Mouse (Mus musculus) G1E (cell line): Measurements from ENCODE around the gene Wdr17. TPM values are rescaled to one million over a fixed set of nuclear protein-coding genes. Genes with fewer than 3 reads are reported as not detected.

Experiments
- ATAC-seq: 2 replicates; pipeline ENCODE4 v1.8.0; 2016; ENCODE audit warnings: mild to moderate bottlenecking; ENCODE audit not compliant: insufficient number of reproducible peaks, poor library complexity, low FRiP score, severe bottlenecking; ENCODE audit errors: extremely low read depth
- DNase-seq: peaks from one replicate; pipeline ENCODE4 v3.0.0; 2012; ENCODE audit warnings: low spot score
- H3K27me3 ChIP-seq: 2 replicates; pipeline ENCODE4 v1.6.1; 2012; ENCODE audit warnings: mild to moderate bottlenecking, low read length, inconsistent platforms; ENCODE audit not compliant: insufficient read depth
- H3K36me3 ChIP-seq: replicated peaks from 2 replicates; pipeline ENCODE3; 2012; ENCODE audit warnings: mild to moderate bottlenecking, inconsistent platforms
- H3K4me1 ChIP-seq: 2 replicates; pipeline ENCODE4 v1.6.1; 2012; ENCODE audit warnings: low read depth, low read length, inconsistent platforms, mixed read lengths; ENCODE audit not compliant: insufficient read depth
- H3K4me3 ChIP-seq: 2 replicates; pipeline ENCODE4 v1.5.1; 2012; ENCODE audit warnings: low read depth, mild to moderate bottlenecking, inconsistent platforms, low read length, moderate library complexity, mixed read lengths
- H3K9me3 ChIP-seq: replicated peaks from 2 replicates; pipeline ENCODE4 v1.6.1; 2012; ENCODE audit warnings: inconsistent platforms
- CTCF ChIP-seq: IDR thresholded peaks from 2 replicates; pipeline ENCODE4 v1.5.1; 2012; ENCODE audit warnings: low read depth, low read length, inconsistent platforms, mixed read lengths
- GATA1 ChIP-seq: IDR thresholded peaks from 2 replicates; pipeline ENCODE4 v1.6.1; 2012; ENCODE audit warnings: borderline replicate concordance, low read length, inconsistent platforms, mixed read lengths
- GATA2 ChIP-seq: IDR thresholded peaks from 2 replicates; pipeline ENCODE4 v1.6.1; 2012; ENCODE audit warnings: low read depth, low read length, inconsistent platforms, borderline replicate concordance
- POLR2AphosphoS5 ChIP-seq: IDR thresholded peaks from 2 replicates; pipeline ENCODE4 v1.6.1; 2012; ENCODE audit warnings: low read depth, low read length, inconsistent platforms; ENCODE audit not compliant: insufficient replicate concordance
- TAL1 ChIP-seq: conservative IDR thresholded peaks from 2 replicates; pipeline ENCODE4 v1.6.1; 2012; ENCODE audit warnings: low read depth, low read length, inconsistent platforms, mixed read lengths
- polyA plus RNA-seq: library from polyadenylated mRNA; stranded (reverse); fragments of >175 nt; gene quantifications from 2 replicates; pipeline ENCODE4 v1.2.3, GENCODE M21; 2012
- total RNA-seq, 2 experiments: library from RNA; stranded (forward) in 1 of 2; stranded (reverse) in 1 of 2; fragments of 200-1000 nt in 1 of 2; fragments of >200 nt in 1 of 2; fragmentation: Nextera tagmentation in 1 of 2; gene quantifications; 2 replicates each; pipeline ENCODE4 v1.2.3; 2014 to 2017

The Wdr17 gene
- not detected in 2 replicates for total RNA-seq (2014; fragmentation: Nextera tagmentation)
- total RNA-seq (2017): 0.33 and 0.52 TPM in 2 replicates
- polyA plus RNA-seq: not detected in 2 replicates

DNA sequence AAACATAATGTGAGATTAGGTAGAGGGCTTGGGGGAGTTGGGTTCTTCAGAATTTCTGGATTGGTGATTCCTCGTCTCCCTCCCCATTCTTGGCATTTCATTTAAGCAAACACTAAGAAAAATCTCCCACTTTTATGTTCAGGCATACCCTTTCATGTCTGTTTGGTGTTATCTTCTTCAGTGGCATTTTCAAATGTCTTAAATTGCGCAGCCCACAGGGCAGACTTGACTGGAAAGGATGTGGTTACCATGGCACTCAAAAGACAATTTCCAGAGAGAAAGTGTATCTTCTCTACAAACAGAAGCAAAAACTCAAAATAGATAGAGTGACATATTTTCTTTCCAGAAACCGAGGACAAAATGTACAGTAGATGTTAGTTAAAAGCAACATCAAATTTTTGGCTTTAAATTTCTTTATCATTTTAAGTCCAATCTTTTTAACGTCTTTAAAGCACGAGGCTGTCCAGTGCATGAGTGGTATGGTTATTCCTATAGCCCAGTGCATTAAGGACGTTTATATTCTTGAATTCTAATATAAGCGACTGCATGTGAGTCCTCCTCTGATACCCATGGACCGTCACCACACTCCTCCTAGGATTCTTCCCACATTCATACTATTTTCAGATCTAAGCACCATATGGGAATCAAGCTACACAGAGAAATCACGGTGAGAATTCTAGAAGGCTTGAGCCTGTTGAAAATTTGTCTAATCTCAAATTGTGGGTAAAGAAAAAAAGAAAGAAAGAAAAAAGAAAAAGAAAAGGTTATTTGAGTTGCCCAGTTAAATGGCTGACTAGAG is at the start of gene Wdr17:
Wdr17 (minus strand) TSS at position 198 of the 799 bp plus-strand sequence.
- H3K9me3 ChIP-seq: no peaks in the 10 kb centered on the region
- no peaks in the 10 kb centered on the region for H3K27me3 ChIP-seq
- H3K4me1 ChIP-seq: no peaks in the 10 kb centered on the region
- no peak for TF ChIP-seq TAL1
- TF ChIP-seq POLR2AphosphoS5: no peak
- TF ChIP-seq GATA2: no peak
- TF ChIP-seq GATA1: no peak
- no peak for TF ChIP-seq CTCF
- H3K4me3 ChIP-seq: no peak within 1 kb of the TSS
- DNase-seq (no peak), ATAC-seq (no peak)
- no peaks in the 10 kb centered on the region for H3K36me3 ChIP-seq

DNA sequence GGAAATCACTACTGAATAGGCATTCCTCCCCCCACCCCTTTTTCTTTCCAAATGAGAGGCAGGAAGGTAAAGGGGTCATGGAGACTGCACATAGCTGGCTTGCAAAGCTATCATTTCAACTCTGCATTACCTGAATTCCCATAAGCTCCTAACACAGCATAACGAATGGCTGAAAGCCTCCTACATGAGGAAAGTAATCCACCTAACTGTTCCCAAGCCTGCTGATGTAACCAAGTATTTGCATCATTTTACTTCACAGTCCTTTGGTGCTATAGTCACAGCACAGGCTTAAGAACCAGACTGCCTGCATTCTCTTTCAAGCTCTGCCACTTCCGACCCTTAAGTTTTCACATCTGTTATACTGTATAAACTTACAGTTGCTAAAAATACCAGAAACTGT is 45.3 kb upstream of the Wdr17 start:
- H3K9me3 ChIP-seq: no peaks in the 10 kb centered on the region
- no peak for ATAC-seq

DNA sequence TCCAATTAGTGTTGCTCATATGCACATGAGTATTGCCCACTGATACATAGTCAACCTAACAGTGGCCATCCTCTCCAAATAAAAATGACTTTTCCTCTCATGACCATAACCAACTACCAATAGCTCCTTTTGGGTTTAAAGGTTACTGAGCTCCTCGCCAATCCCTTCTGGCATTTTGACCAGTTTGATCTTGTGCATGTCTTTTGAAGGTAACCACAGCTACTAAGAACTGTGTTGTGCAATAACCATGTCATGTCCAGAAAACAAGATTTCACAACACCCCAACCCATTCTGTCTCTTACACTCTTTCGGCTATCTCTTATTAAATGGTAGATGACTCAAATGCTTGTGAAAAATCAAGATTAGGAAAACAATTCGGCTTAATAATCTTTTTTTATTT is 38.0 kb upstream of the Wdr17 start:
- ATAC-seq: no peak
- Histone ChIP-seq H3K27me3 (no peaks in the 10 kb centered on the region), H3K9me3 (no peaks in the 10 kb centered on the region), H3K36me3 (no peaks in the 10 kb centered on the region), H3K4me1 (no peaks in the 10 kb centered on the region), H3K4me3 (no peak overlapping the region)
- TF ChIP-seq CTCF: no peak
- no peak for TF ChIP-seq POLR2AphosphoS5
- no peak for TF ChIP-seq TAL1
- no peak for TF ChIP-seq GATA1
- no peak for TF ChIP-seq GATA2
- DNase-seq: no peak

More for the DNA sequence above, 45.3 kb upstream of the Wdr17 start:
- Histone ChIP-seq H3K4me3 (no peak overlapping the region), H3K27me3 (no peaks in the 10 kb centered on the region), H3K36me3 (no peaks in the 10 kb centered on the region), H3K4me1 (no peaks in the 10 kb centered on the region)
- no peak for DNase-seq
- TF ChIP-seq POLR2AphosphoS5: no peak
- TF ChIP-seq TAL1: no peak
- no peak for TF ChIP-seq GATA2
- no peak for TF ChIP-seq CTCF
- no peak for TF ChIP-seq GATA1

DNA sequence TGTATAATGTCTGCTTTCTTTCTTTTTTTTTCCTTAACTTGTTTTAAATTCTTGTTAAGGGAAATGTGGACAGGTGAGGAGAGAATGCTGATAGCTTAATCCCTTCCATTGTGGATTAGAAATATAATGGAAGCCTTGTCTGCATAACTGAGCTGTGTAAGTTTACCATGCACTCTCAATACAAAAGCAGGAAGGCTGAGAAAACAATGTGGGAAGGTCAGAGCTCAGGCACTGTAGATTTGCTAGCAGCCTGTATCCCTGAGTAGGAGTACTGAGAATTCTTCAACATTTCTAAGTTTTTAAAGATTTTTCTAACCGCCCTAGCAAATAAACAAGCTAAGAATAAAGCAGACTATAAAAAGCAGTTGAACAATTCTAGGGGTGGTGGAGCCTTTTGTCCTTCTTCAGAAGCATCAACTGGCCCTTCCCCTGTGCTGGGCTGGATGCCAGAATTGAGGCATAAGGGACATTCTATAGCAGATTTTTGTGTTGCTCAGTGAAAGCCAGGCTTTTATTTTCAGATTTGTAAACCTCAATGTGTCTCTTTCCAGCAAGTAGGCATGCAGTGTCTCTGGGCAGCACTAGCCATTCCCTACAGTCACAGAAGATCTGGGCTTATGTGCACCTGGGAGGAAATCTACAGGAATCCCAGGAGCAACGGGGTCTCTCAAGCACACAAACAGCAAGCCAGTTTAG is 35.3 kb upstream of the Wdr17 start:
- Histone ChIP-seq H3K4me3 (no peak overlapping the region), H3K9me3 (peaks cover 8% of the 10 kb centered on the region), H3K36me3 (no peaks in the 10 kb centered on the region), H3K27me3 (peaks cover 3% of the 10 kb centered on the region; the same call in 1 of the 2 replicates), H3K4me1 (no peaks in the 10 kb centered on the region)
- DNase-seq (no peak), ATAC-seq (no peak)
- TF ChIP-seq GATA2 (no peak), TAL1 (no peak), CTCF (no peak), POLR2AphosphoS5 (no peak), GATA1 (no peak)

DNA sequence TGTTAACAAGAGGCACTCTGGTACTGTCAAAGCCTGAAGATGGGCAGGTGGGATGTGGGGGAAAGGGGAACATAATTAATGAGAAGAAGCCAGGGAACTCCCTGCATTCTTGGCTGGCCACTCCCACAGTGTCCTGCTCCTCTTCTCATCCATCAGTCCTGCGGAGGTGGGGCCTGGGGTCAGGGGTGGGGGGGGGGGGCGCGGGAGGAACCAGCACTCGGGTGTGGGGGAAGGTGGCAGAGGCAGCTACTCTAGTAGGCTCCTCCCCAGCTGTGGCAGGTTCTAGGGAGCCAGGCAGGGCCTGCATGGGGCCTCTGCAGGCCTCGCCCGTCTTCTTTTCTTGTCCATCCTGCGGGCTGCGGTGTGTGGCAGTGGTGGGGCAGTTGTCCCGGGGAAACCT is 30.7 kb upstream of the Wdr17 start:
- Histone ChIP-seq H3K4me1 (no peaks in the 10 kb centered on the region), H3K4me3 (no peak overlapping the region), H3K27me3 (peaks cover 3% of the 10 kb centered on the region; the same call in 1 of the 2 replicates), H3K36me3 (no peaks in the 10 kb centered on the region), H3K9me3 (peaks cover 8% of the 10 kb centered on the region)
- no peak for TF ChIP-seq GATA2
- TF ChIP-seq GATA1: no peak
- no peak for TF ChIP-seq CTCF
- no peak for TF ChIP-seq POLR2AphosphoS5
- TF ChIP-seq TAL1: no peak
- ATAC-seq (no peak), DNase-seq (no peak)

DNA sequence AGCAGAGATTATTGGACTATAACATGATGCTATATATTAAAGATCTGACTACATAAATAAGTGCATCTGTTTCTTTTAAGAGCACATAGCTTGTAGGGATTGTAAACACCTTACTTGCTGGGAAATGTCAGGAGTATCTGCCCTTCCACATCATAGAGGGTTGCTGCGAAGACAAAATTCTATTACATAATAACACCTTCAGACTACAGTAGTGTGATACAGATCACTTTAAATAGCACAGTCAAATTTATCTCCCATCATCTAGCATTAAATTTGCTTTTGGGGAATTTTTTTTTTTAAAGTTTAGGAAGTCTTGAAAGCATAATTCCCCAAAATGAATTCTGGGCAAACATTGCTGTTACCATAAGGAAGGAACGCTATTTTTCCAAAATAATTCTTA is 25.9 kb upstream of the Wdr17 start:
- Histone ChIP-seq H3K4me1 (no peaks in the 10 kb centered on the region), H3K9me3 (peaks cover 2% of the 10 kb centered on the region), H3K27me3 (peaks cover under 1% of the 10 kb centered on the region; the same call in 1 of the 2 replicates), H3K4me3 (no peak overlapping the region), H3K36me3 (no peaks in the 10 kb centered on the region)
- DNase-seq (no peak), ATAC-seq (no peak)
- TF ChIP-seq GATA1: no peak
- TF ChIP-seq TAL1: no peak
- TF ChIP-seq GATA2: no peak
- no peak for TF ChIP-seq CTCF
- no peak for TF ChIP-seq POLR2AphosphoS5
